Mouse (Mus musculus) CH12.LX (cell line): ENCODE data around the gene Hmgcr. TPM values are rescaled to one million over a fixed set of nuclear protein-coding genes. Genes with fewer than 3 reads are reported as not detected.
A peak's percentile ranks its signal among the peaks of the same experiment; 100 is the strongest.

Experiments used
- DNase-seq: peaks from one replicate; pipeline ENCODE4 v3.0.0-alpha.2; 2013; ENCODE audit errors: extremely low read depth
- H3K27ac ChIP-seq: 2 replicates; pipeline ENCODE4 v1.5.1; 2012; ENCODE audit warnings: low read depth, mild to moderate bottlenecking, control low read depth, moderate library complexity; ENCODE audit not compliant: insufficient read depth
- H3K27me3 ChIP-seq: replicated peaks from 2 replicates; pipeline ENCODE3; 2012; ENCODE audit warnings: inconsistent platforms
- H3K36me3 ChIP-seq, 2 experiments: replicated peaks in 1 of 2; 2 replicates each; pipeline versions ENCODE3 to v1.6.1; 2012; ENCODE audit warnings: inconsistent platforms in 1 of 2, low read length in 1 of 2, mild to moderate bottlenecking in 1 of 2, mixed read lengths in 1 of 2, moderate library complexity in 1 of 2; ENCODE audit not compliant: control insufficient read depth in 1 of 2, insufficient read depth in 1 of 2
- H3K4me1 ChIP-seq, 2 experiments: 2 replicates each; pipeline ENCODE4 v1.6.1; 2012; ENCODE audit warnings: inconsistent platforms in 1 of 2, moderate library complexity in 1 of 2; ENCODE audit not compliant: insufficient read depth in 2 of 2, control insufficient read depth in 1 of 2
- H3K4me2 ChIP-seq: 2 replicates; pipeline ENCODE4 v1.6.1; 2012; ENCODE audit warnings: low read depth, mild to moderate bottlenecking, control low read depth; ENCODE audit not compliant: poor library complexity, insufficient read depth, severe bottlenecking
- H3K4me3 ChIP-seq, 3 experiments: fragments of 150-350 bp in 1 of 3; sonication (generic) in 1 of 3; replicated peaks in 1 of 3; 2 replicates each; pipeline versions ENCODE3 to v1.5.1; 2011 to 2012; ENCODE audit warnings: low read depth in 2 of 3, low read length in 2 of 3, mild to moderate bottlenecking in 2 of 3, moderate library complexity in 2 of 3, control low read depth in 1 of 3, improper control_type of control experiment in 1 of 3, inconsistent platforms in 1 of 3, mixed read lengths in 1 of 3; ENCODE audit not compliant: poor library complexity in 1 of 3
- H3K79me2 ChIP-seq: replicated peaks from 2 replicates; pipeline ENCODE4 v1.6.1; 2012; ENCODE audit warnings: mild to moderate bottlenecking, moderate library complexity; ENCODE audit not compliant: control insufficient read depth, poor library complexity, insufficient read depth, severe bottlenecking; ENCODE audit errors: extremely low read depth
- H3K9ac ChIP-seq: 2 replicates; pipeline ENCODE4 v1.6.1; 2012; ENCODE audit warnings: low read depth, mild to moderate bottlenecking, control low read depth, moderate library complexity; ENCODE audit not compliant: insufficient read depth
- H3K9me3 ChIP-seq: replicated peaks from 2 replicates; pipeline ENCODE3; 2012; ENCODE audit warnings: low read length, inconsistent platforms, mixed read lengths
- CHD1 ChIP-seq: IDR thresholded peaks from 2 replicates; pipeline ENCODE4 v1.6.1; 2012; ENCODE audit warnings: low read depth, low read length, improper control_type of control experiment, inconsistent platforms
- E2F4 ChIP-seq: IDR thresholded peaks from 2 replicates; pipeline ENCODE4 v1.6.1; 2011; ENCODE audit warnings: low read depth, low read length, improper control_type of control experiment; ENCODE audit not compliant: insufficient replicate concordance
- EP300 ChIP-seq: IDR thresholded peaks from 2 replicates; pipeline ENCODE4 v1.6.1; 2011; ENCODE audit warnings: low read length, improper control_type of control experiment
- MAFK ChIP-seq: IDR thresholded peaks from 2 replicates; pipeline ENCODE4 v1.6.1; 2011; ENCODE audit warnings: low read length, improper control_type of control experiment; ENCODE audit not compliant: insufficient replicate concordance
- MAX ChIP-seq: IDR thresholded peaks from 2 replicates; pipeline ENCODE4 v1.6.1; 2011; ENCODE audit warnings: low read length, improper control_type of control experiment
- MAZ ChIP-seq: IDR thresholded peaks from 2 replicates; pipeline ENCODE4 v1.6.1; 2012; ENCODE audit warnings: low read depth, mild to moderate bottlenecking, inconsistent platforms, low read length, improper control_type of control experiment, moderate library complexity
- MEF2A ChIP-seq: IDR thresholded peaks from 2 replicates; pipeline ENCODE4 v1.6.1; 2014; ENCODE audit warnings: low read depth, mild to moderate bottlenecking, inconsistent platforms, low read length, improper control_type of control experiment, borderline replicate concordance
- NELFE ChIP-seq: IDR thresholded peaks from 2 replicates; pipeline ENCODE4 v1.6.1; 2011; ENCODE audit warnings: low read depth, low read length, improper control_type of control experiment
- PAX5 ChIP-seq: IDR thresholded peaks from 2 replicates; pipeline ENCODE4 v1.6.1; 2012; ENCODE audit warnings: low read length, inconsistent platforms, mixed read lengths
- POLR2A ChIP-seq: IDR thresholded peaks from 2 replicates; pipeline ENCODE4 v1.6.1; 2011; ENCODE audit warnings: low read depth, mild to moderate bottlenecking, improper control_type of control experiment, low read length
- TCF12 ChIP-seq: IDR thresholded peaks from 2 replicates; pipeline ENCODE4 v1.6.1; 2014; ENCODE audit warnings: low read depth, mild to moderate bottlenecking, inconsistent platforms, low read length, improper control_type of control experiment
- UBTF ChIP-seq: IDR thresholded peaks from 2 replicates; pipeline ENCODE4 v1.6.1; 2012; ENCODE audit warnings: low read depth, mild to moderate bottlenecking, inconsistent platforms, low read length, improper control_type of control experiment, moderate library complexity
- ZNF384 ChIP-seq: IDR thresholded peaks from 2 replicates; pipeline ENCODE4 v1.6.1; 2012; ENCODE audit warnings: low read depth, low read length, improper control_type of control experiment, inconsistent platforms
- dilution Hi-C: fragments of 300-500 bp; cut with MboI; formaldehyde crosslinking; loops from 2 replicates; pipeline ENCODE4 v1.14.3; 2020; ENCODE audit warnings: low sequenced_read_pairs; ENCODE audit not compliant: extremely low pct_unique_long_range_greater_than_20kb, extremely low pct_ligation_motif_present
- in situ Hi-C: fragments of 300-500 bp; cut with MboI; formaldehyde crosslinking; loops from 3 replicates; pipeline ENCODE4 v1.14.3; 2019; ENCODE audit warnings: low sequenced_read_pairs, low pct_ligation_motif_present, low pct_unique_long_range_greater_than_20kb, mixed read lengths
- polyA plus RNA-seq: library from polyadenylated mRNA; unstranded; fragments of >175 nt; gene quantifications from 2 replicates; pipeline ENCODE4 v1.2.1, GENCODE M21; 2012; ENCODE audit warnings: low read depth; ENCODE audit not compliant: insufficient read length
- total RNA-seq, 2 experiments: library from RNA; depleted of rRNA; stranded (reverse); fragments of 300-350 nt in 1 of 2; fragments of >200 nt in 1 of 2; gene quantifications; 2 replicates each; pipeline ENCODE4 v1.2.3; 2012 to 2014

Hmgcr gene
- total and polyA plus RNA-seq, 3 experiments, result 71.6 to 118 (median 97.5) TPM

DNA sequence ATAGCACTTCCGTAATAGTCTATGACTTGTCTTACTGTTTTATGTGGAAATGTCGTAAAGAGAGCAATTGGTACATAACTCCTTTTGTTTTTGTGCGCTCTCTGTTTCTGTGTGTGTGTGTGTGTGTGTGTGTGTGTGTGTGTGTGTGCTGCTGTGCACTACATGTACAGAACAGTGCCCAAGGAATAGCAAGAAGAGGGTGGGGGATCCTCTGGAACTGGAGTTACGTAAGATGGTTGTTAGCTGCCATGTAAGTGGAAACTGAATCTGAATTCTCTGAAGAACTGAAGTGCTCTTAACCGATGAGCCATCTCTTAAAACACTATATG is 1.1 kb upstream of the Hmgcr start:
- H3K36me3 ChIP-seq, result peaks cover 0 to 4% of the 10 kb centered on the region in 2 experiments
- DNase-seq, result no peak
- in situ Hi-C loops, result no loop called here
- TF ChIP-seq UBTF, result no peak
- TF ChIP-seq MEF2A, result no peak
- no peak for TF ChIP-seq PAX5
- no peak for TF ChIP-seq CHD1
- TF ChIP-seq MAFK, result no peak
- no peak for TF ChIP-seq E2F4
- no peak for TF ChIP-seq NELFE
- TF ChIP-seq TCF12, result no peak; the same call in 1 of the 2 replicates
- no peak for TF ChIP-seq MAZ
- TF ChIP-seq, all 38 proteins: peak for 0
- no peak overlapping the region; the same call in 1 of the 2 replicates for H3K9ac ChIP-seq
- H3K27ac ChIP-seq, result no peak overlapping the region
- peaks cover 37% of the 10 kb centered on the region for H3K79me2 ChIP-seq
- no peak overlapping the region for H3K4me3 ChIP-seq
- dilution Hi-C loops, result no loop called here
- no peaks in the 10 kb centered on the region for H3K9me3 ChIP-seq
- H3K27me3 ChIP-seq, result no peaks in the 10 kb centered on the region
- H3K4me2 ChIP-seq, result peak overlapping the region; percentile 95; the same call in 1 of the 2 replicates
- H3K4me1 ChIP-seq, result peaks cover 10 to 32% of the 10 kb centered on the region in 2 experiments

DNA sequence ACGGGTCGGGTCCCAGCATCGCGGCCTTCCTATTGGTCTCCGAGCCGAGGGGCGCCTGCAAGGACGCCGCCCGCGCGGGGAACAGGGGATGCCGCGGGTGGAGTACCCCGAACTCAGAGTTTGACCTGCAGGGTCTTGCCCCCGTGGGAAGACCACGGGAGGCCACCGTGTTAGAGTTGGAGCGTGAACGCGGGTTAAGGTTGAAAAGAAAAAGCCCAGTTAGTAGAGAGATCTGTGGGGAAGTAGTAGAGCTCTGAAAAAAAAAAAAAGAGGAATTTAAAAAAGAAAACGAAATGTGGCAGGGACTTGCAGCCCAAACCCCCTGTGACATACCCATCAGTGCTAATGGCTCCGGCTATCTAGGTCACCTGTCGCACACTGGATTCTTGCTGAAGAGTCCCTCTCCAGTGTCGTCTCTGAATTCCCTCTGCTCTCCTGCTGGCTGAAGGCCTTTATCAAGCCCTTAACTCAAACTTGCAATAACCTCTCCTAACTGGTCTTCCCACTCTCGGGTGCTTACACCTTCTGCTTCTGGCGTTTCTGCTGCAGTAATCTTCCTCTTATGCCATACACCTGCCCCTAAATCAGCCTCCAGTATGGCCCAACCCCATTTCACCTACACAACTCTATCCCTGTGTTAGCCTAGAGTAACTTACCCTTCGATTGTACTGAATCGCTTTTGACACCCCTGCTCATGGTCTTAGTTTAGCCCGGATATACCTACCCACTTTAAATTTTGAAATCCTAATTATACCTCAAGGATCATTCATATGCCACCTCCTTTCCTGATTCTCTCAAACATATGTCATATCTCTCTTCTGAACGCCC is 556 bp upstream of the Hmgcr start:
- Histone ChIP-seq H3K27ac (peak overlapping the region; percentile 28; the same call in 1 of the 2 replicates), H3K9me3 (no peaks in the 10 kb centered on the region), H3K4me1 (peaks cover 14 to 32% of the 10 kb centered on the region in 2 experiments), H3K27me3 (no peaks in the 10 kb centered on the region), H3K4me2 (peak overlapping the region; percentile 95), H3K9ac (peak overlapping the region; percentile 47), H3K4me3 (peak overlapping the region; percentile 28 to 98 (median 65)), H3K36me3 (peaks cover 0 to 10% of the 10 kb centered on the region in 2 experiments), H3K79me2 (peaks cover 41% of the 10 kb centered on the region)
- DNase-seq, result no peak
- dilution Hi-C loops (no loop called here), in situ Hi-C loops (no loop called here)
- TF ChIP-seq PAX5, result no peak
- 0 out of 2 replicates have a peak, but pooled peaks have one; percentile 25 for TF ChIP-seq EP300
- TF ChIP-seq POLR2A, result peak; percentile 37; the same call in 1 of the 2 replicates
- TF ChIP-seq MAX, result 0 out of 2 replicates have a peak, but pooled peaks have one; percentile 29
- TF ChIP-seq ZNF384, result peak; percentile 84
- TF ChIP-seq TCF12, result no peak; the same call in 1 of the 2 replicates
